Mouse (Mus musculus): ENCODE measurements around the gene Dmkn. TPM values are rescaled to one million over a fixed set of nuclear protein-coding genes. Genes with fewer than 3 reads are reported as not detected.
A peak's percentile ranks its signal among the peaks of the same experiment; 100 is the strongest.
"Not testable (repeated sequence)": the region's sequence is repeated elsewhere in the genome, so short reads cannot be mapped to it uniquely, and the experiment has no call there.

The Dmkn gene
- not detected in 2 replicates for polyA plus RNA-seq (2011; ENCODE audit: insufficient read length, low read depth, missing spikeins)

DNA sequence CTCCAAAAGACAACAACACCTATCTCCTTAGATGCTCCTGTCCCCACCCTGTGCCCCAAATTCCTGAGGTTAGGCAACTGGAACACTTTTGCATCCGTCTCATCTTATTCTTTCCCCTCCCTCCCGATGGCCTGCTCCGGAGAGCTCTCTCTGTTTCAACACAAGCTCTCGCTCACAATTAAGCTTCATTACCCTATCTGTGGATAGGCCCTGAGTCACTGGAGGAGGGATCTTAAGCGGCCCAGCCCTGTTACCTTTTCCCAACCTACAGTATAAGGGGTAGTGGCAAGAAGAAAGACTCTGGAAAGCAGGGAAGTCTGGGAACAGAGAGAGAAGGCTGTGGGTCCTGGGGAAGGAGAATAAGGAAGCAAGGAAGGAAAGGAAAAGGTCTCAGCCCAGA, at the start of gene Dmkn:
TSS of gene Dmkn (plus strand) at position 301 of the 400 bp plus-strand sequence.
- H3K4me3 ChIP-seq (ENCODE audit: insufficient read depth, low read length) = no peak within 1 kb of the TSS
- no peak within 1 kb of the TSS for H3K27ac ChIP-seq (ENCODE audit: insufficient read depth, low read length)
- H3K4me1 ChIP-seq (ENCODE audit: control insufficient read depth, insufficient read depth, low read length) = peaks cover 3% of the 10 kb centered on the region; the same call in 1 of the 2 replicates
- TF ChIP-seq CTCF (IDR thresholded peaks at IDR 0.05; ENCODE audit: borderline replicate concordance, insufficient read depth, low read length) = no peak
- TF ChIP-seq POLR2A (IDR thresholded peaks at IDR 0.05; ENCODE audit: low read depth, low read length) = no peak

DNA sequence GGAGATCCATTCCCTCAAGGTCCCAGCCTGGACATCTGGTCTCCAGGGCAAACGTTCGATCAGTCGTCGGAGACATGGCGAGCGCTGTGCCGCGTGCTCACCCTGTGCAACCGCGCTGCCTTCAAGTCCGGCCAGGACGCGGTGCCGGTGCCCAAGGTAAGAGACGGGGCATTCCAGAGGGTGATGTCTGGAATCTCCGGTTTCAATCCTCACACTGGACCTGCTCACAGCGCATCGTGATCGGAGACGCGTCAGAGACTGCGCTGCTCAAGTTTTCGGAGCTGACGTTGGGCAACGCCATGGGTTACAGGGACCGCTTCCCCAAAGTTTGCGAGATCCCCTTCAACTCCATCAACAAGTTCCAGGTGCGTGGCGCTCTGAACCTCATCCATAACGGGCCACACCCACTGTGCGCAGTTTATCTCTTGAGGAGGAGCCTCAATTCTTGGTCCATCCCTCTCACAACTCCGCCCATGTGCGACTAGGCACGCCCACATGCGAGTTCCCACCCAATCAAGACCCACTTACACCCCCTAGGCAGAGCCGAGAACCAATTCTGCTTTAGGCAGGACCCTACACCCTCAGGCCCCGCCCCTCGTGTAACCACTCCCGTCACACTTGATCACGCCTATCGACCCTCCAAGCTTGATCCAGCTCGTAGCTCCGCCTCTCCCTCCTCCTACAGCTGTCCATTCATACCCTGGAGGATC, 46.4 kb upstream of the Dmkn start:
- H3K27ac ChIP-seq (ENCODE audit: insufficient read depth, low read length) = no peak overlapping the region
- H3K4me1 ChIP-seq (ENCODE audit: control insufficient read depth, insufficient read depth, low read length) = no peaks in the 10 kb centered on the region
- peak overlapping the region; percentile 25 for H3K4me3 ChIP-seq (ENCODE audit: insufficient read depth, low read length)
- TF ChIP-seq POLR2A (IDR thresholded peaks at IDR 0.05; ENCODE audit: low read depth, low read length) (no peak), CTCF (IDR thresholded peaks at IDR 0.05; ENCODE audit: borderline replicate concordance, insufficient read depth, low read length) (no peak)

DNA sequence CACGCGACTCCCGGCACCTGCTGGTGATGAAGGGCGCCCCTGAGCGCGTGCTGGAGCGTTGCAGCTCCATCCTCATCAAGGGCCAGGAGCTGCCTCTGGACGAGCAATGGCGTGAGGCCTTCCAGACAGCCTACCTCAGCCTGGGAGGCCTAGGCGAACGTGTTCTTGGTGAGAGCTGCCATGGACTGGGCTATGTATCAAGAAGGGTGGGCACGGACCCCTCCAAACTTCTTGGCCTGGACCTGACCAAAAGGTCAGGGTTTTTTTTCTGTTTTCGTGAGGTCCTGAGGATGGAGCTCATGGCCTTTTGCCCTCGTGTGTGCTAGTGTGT, 45.9 kb upstream of the Dmkn start:
- TF ChIP-seq POLR2A (IDR thresholded peaks at IDR 0.05; ENCODE audit: low read depth, low read length) (no peak), CTCF (IDR thresholded peaks at IDR 0.05; ENCODE audit: borderline replicate concordance, insufficient read depth, low read length) (no peak)
- Histone ChIP-seq H3K4me1 (ENCODE audit: control insufficient read depth, insufficient read depth, low read length) (no peaks in the 10 kb centered on the region), H3K27ac (ENCODE audit: insufficient read depth, low read length) (no peak overlapping the region), H3K4me3 (ENCODE audit: insufficient read depth, low read length) (no peak overlapping the region; the same call in 1 of the 2 replicates)

DNA sequence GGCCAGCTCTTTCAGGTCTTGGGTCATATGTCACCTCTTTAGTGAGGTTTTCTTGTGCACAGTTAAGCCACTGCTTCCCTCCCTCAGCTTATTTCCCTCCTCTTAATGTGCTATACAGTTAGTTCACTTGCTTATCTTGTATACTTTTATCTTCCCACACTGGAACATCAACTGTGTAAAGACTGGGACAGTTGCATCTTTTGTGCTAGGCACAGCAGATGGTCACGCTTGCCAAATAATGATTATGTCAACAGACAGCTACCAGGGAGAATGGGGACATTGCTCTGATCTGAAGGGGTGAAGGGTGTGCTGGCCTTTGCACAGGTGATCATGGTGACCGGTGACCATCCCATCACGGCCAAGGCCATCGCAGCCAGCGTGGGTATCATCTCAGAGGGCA, 43.9 kb upstream of the Dmkn start:
- TF ChIP-seq POLR2A (IDR thresholded peaks at IDR 0.05; ENCODE audit: low read depth, low read length) = no peak
- no peak for TF ChIP-seq CTCF (IDR thresholded peaks at IDR 0.05; ENCODE audit: borderline replicate concordance, insufficient read depth, low read length)
- Histone ChIP-seq H3K4me3 (ENCODE audit: insufficient read depth, low read length) (no peak overlapping the region), H3K4me1 (ENCODE audit: control insufficient read depth, insufficient read depth, low read length) (no peaks in the 10 kb centered on the region), H3K27ac (ENCODE audit: insufficient read depth, low read length) (no peak overlapping the region)

DNA sequence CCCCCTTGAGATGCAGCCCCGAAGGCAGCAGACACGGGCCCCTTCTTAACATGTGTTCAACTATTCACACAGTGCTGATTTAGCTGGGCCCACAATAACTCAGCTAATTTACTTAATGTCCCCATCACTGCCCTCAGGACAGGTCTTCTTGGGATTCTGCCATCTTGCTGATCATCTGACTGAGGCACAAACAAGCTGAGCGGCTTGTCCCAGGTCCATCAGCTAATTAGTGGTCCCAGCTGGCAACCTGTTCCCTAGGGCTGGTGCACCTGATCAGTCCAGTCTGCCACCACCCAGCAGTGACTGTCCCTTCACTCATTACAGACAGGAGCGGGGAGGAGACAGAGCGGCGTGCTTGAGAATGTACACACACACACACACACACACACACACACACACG, 42.3 kb upstream of the Dmkn start:
- H3K27ac ChIP-seq (ENCODE audit: insufficient read depth, low read length) = no peak overlapping the region
- H3K4me1 ChIP-seq (ENCODE audit: control insufficient read depth, insufficient read depth, low read length) = no peaks in the 10 kb centered on the region
- TF ChIP-seq CTCF (IDR thresholded peaks at IDR 0.05; ENCODE audit: borderline replicate concordance, insufficient read depth, low read length) = no peak
- no peak for TF ChIP-seq POLR2A (IDR thresholded peaks at IDR 0.05; ENCODE audit: low read depth, low read length)
- H3K4me3 ChIP-seq (ENCODE audit: insufficient read depth, low read length) = no peak overlapping the region

DNA sequence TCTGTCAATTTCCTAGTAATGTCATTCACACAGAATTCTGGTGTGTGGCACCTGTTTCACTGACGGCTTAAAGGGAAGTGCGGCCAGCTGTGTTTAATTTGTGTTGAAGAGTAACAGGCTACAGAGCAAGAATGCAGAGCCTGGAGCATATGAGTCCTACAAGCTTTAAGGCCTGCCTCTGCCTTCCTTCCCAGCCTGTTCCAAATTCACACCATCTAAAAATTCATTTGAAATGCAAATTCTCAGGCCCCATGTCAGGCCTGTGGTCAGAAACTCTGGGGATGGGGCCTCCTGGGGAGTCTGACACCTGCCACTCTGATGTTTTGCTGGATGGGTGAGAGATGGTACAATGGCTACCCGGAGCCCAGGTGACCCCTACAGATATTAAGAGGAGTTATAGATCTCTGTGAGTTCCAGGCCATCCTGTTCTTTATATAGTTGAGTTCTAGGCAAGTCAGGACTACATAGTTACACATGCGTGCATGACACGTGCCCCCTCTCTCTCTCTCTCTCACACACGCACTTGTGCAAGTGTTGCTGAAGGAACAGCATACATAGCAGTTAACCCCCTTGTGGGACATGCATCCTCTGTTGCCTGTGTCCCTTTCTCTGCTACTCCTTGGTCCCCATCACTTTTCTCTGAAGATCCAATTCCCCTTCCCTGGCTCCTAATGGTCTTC, 40.1 kb upstream of the Dmkn start:
- H3K4me3 ChIP-seq (ENCODE audit: insufficient read depth, low read length) = no peak overlapping the region
- no peak for TF ChIP-seq CTCF (IDR thresholded peaks at IDR 0.05; ENCODE audit: borderline replicate concordance, insufficient read depth, low read length)
- no peak for TF ChIP-seq POLR2A (IDR thresholded peaks at IDR 0.05; ENCODE audit: low read depth, low read length)
- H3K4me1 ChIP-seq (ENCODE audit: control insufficient read depth, insufficient read depth, low read length) = no peaks in the 10 kb centered on the region
- no peak overlapping the region for H3K27ac ChIP-seq (ENCODE audit: insufficient read depth, low read length)

DNA sequence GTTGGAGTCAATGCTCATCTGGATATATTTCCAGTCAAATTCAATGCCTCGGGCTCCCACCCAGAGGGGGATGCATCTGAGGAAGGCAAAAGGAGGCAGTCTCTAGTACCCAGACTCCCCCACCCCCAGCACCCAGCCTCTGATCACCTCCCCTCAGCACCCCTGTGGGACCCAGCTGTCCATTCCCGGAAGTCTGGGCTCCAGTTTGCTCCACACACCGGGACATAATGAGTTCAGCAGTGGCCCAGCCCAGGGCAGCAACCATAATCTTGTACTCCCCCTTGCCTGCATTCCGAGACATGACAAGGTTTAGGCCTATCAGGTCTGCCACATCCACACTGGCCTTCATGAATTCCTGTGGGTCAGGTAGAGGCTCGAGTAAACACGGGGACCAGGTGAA, 35.3 kb upstream of the Dmkn start:
- Histone ChIP-seq H3K27ac (ENCODE audit: insufficient read depth, low read length) (no peak overlapping the region), H3K4me3 (ENCODE audit: insufficient read depth, low read length) (peak overlapping the region; percentile 71), H3K4me1 (ENCODE audit: control insufficient read depth, insufficient read depth, low read length) (no peaks in the 10 kb centered on the region)
- TF ChIP-seq CTCF (IDR thresholded peaks at IDR 0.05; ENCODE audit: borderline replicate concordance, insufficient read depth, low read length) = no peak
- no peak for TF ChIP-seq POLR2A (IDR thresholded peaks at IDR 0.05; ENCODE audit: low read depth, low read length)

DNA sequence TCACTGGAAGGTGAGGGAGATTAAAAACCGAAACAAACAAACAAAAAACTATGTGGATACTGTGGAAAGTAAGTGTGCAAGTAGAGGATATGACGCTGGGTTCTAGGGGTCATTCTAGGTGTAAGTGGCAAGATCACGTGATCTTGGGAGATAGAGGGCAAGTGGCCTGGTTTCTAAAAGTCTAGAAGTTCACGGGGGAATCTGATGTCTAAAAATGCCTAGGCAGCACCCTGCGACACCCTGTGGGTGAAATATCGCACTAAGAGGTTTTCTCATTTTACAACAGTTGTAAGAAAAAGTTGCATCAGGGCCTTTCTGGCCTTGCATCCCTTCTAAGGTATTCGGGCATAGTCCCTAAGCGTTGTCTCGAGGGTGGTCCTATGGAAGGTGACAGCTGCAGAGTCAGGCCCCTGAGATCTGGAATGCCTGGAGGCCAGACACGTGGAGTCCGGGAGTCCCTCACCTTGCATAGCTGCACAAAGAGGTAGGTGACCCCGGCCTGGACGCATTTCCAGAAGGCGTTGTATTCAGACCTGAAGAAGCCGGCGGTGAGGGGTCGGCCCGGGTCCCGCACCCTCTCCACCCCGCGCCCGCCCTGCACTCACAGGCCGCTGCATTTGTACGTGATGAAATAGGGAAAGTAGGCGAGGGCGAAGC, 34.7 kb upstream of the Dmkn start:
- H3K4me3 ChIP-seq (ENCODE audit: insufficient read depth, low read length) = peak overlapping the region; percentile 71
- TF ChIP-seq CTCF (IDR thresholded peaks at IDR 0.05; ENCODE audit: borderline replicate concordance, insufficient read depth, low read length) (no peak), POLR2A (IDR thresholded peaks at IDR 0.05; ENCODE audit: low read depth, low read length) (no peak)
- no peak overlapping the region for H3K27ac ChIP-seq (ENCODE audit: insufficient read depth, low read length)
- H3K4me1 ChIP-seq (ENCODE audit: control insufficient read depth, insufficient read depth, low read length) = no peaks in the 10 kb centered on the region

DNA sequence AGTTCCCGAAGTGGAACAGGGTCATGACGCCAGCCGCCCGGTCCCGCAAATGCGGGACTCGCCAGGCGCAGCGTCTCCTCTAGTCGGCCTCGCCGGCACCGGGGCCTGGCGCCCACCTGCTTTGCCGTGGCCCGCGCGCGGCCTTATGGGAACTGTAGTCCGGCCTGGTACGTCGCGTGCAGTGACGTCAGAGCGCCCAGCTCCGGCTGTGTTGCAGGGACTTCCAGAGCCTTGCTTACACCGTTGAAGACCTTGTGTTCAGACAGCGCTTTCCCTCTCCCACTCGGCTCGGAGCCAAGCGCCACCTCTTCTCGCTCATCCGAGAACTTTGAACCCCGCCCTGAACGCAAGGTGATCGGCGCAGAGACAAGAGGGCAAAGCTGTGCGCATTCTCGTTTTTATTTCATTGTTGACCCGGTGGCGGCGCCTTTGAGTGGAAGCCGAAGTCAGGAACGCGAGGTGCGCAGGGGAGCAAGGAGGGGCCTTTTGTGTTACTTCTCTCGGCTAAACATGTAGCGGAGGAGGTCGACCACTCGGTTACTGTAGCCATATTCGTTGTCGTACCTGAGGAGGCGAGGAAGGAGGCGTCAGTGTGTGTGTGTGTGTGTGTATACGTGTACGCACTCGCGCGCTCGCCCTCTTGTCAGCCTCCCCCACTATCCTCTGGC, 34.0 kb upstream of the Dmkn start, which contains the start of gene Tmem147:
TSS of gene Tmem147 (minus strand) at position 145 of the 668 bp plus-strand sequence.
- no peaks in the 10 kb centered on the region for H3K4me1 ChIP-seq (ENCODE audit: control insufficient read depth, insufficient read depth, low read length)
- TF ChIP-seq CTCF (IDR thresholded peaks at IDR 0.05; ENCODE audit: borderline replicate concordance, insufficient read depth, low read length) (no peak), POLR2A (IDR thresholded peaks at IDR 0.05; ENCODE audit: low read depth, low read length) (peak; percentile 91)
- H3K27ac ChIP-seq (ENCODE audit: insufficient read depth, low read length) = peak within 1 kb of the TSS; percentile 19; the same call in 1 of the 2 replicates
- peak within 1 kb of the TSS; percentile 71 for H3K4me3 ChIP-seq (ENCODE audit: insufficient read depth, low read length)

DNA sequence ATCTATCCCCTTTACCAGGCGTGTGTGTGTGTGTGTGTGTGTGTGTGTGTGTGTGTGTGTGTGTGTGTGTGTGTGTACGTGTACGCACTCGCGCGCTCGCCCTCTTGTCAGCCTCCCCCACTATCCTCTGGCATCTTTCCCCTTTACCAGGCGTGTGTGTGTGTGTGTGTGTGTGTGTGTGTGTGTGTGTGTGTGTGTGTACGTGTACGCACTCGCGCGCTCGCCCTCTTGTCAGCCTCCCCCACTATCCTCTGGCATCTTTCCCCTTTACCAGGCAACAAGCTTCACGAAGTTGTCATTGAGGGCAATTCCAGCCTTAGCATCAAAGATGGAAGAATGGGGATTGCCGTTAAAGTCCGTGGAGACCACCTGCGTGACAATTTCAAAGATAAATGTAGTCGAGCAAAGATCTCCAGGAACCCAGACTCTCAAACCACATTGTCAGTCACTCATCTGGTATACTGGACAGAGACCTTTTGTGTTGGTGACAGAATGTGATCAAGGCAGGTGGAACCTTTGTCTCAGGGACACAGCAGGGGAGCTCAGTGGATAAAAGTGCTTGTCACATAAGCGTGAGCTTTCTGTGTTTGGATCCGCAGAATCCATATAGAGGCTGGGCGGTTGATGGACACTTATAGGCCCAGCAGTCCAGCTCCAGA, 33.4 kb upstream of the Dmkn start:
- Histone ChIP-seq H3K4me3 (ENCODE audit: insufficient read depth, low read length) (peak overlapping the region; percentile 71), H3K27ac (ENCODE audit: insufficient read depth, low read length) (peak overlapping the region; percentile 19; the same call in 1 of the 2 replicates)
- H3K4me1 ChIP-seq (ENCODE audit: control insufficient read depth, insufficient read depth, low read length) = not testable (repeated sequence)

All from embryonic fibroblast, embryonic 13.5 days (primary cell).